Mouse (Mus musculus): ENCODE measurements around the gene Dock2. TPM values are rescaled to one million over a fixed set of nuclear protein-coding genes. Genes with fewer than 3 reads are reported as not detected.

Dock2 gene
- total RNA-seq, 2 experiments from 2014 or later, result 2.8 to 3.6 TPM

DNA sequence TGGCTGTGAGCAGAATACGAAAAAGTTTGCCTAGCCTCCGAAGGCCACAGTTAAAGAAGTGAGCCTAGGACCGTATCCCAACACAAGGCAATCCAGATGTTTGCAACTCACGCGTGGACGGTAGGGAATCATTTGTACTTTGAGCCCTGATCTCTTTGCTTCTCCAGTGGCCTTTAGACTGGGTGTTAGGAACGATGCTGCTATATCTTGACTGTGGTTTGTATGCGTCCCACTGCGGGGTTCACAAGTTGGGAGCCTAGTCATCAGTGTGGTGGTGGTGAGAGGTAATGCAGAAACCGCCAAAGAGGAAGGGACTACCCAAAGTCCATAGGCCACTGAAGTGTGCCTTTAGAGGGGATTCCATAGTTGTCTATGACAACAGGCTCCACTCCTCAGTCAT is 251.6 kb downstream of the Dock2 start:
- no peak for DNase-seq (ENCODE audit: extremely low spot score in 1 of 2, low spot score in 1 of 2)

DNA sequence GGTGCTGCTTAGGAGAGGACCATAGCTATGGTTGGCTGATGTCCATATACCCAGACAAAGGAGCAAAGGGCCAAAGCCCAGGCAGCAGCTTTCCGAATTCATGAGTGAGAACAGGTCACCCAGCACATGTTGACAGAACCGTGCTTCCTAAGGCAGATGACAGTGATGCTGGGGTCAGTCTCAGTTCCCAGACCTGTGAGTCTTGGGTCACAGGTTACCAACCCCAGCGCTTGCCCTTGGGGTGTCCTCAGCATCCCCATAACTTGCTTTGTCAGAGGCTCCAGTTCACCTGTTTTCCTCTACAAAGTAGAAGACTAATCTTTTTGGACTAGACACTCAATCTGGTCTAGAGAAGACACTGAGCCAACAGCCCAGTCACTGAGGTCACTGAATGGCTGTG is 252.7 kb downstream of the Dock2 start:
- DNase-seq (ENCODE audit: extremely low spot score in 1 of 2, low spot score in 1 of 2), result no peak

DNA sequence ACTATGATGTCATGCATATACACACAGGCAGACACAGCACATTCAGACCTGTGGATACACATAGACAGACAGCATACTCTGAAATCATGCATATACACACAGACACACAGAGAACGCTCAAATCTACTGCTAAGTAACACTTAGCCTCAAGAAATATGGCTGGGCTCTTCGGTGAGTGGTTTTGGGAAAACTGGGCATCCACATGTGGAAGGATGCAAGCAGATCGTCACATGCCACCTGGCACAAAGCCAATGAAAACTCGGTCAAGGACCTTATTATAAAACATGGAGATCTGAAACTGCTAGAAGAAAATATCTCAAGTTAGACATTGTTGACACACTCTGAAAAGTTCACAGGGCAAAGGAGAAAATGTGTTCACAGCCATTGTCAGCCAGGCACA is 255.7 kb downstream of the Dock2 start:
- DNase-seq (ENCODE audit: extremely low spot score in 1 of 2, low spot score in 1 of 2), result no peak

DNA sequence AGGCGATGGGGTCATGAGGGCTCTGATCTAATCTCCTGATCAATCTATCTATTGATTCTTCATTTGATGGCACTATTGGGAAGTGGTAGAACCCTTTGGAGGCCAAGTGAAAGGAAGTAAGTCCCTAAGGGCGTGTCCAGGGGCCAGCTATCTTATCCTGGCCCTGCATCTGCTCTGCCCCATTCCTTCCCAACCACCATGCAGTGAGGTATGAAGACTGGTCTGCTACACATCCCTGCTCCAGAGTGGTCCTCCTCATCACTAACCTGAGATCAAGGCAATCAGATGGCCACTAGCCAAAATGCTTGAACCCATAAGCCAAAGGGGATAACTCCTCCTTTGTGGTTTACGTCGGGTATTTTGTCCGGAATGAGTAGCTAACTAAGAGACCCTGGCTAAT is 256.5 kb downstream of the Dock2 start:
- DNase-seq (ENCODE audit: extremely low spot score in 1 of 2, low spot score in 1 of 2), result no peak

DNA sequence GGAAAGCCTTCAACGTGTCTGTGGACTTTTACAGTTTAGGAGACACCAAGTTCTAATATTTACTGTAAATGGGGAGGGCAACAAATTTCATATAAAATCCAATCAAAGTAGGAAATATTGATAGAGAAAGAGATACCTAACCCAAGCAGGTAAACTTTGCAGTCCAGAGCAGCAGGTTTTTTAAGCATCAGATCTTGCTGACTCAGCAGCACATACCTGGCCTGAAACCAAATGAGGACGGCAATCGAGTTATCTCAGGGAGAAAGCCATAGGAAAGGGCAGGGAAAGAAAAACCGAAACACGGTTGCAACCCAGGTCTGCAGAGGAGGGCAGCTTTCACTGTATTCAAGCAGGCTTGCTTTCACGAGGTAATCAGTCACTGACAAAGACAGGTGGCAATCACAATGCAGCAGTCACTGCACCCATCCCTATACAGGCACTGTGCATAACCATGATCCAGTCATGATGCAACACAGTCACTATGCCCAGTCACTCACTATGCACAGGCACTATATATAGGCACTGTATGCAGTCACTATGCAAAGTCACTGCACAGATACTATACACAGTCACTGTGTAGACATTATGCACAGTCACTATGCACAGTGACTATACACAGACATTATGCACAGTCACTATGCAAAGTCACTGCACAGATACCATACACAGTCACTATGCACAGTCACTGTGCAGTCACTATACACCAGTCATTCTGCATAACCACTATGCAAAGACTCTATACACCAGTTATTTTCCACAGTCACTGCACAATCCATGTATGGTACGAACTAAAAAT is 258.4 kb downstream of the Dock2 start:
- DNase-seq (ENCODE audit: extremely low spot score in 1 of 2, low spot score in 1 of 2), result no peak

DNA sequence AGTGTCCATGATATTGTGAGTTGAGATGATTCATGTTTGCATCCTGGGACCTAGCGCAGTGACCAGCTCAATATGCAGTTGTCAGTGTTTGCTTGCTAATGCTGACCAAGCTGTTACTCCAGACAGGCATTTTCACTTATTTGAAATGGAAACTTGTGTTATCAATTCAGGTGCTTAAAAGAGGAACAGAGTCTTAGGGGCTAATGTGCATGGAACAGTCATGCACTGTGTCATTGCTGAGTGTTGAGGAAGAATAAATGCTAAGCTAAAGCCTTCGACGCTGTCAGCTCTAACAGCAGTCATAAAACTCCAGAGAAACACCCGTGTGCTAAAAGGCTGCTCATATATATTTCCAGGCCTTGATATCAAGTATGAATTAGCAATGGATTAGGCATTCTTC is 259.1 kb downstream of the Dock2 start:
- DNase-seq (ENCODE audit: extremely low spot score in 1 of 2, low spot score in 1 of 2), result no peak

DNA sequence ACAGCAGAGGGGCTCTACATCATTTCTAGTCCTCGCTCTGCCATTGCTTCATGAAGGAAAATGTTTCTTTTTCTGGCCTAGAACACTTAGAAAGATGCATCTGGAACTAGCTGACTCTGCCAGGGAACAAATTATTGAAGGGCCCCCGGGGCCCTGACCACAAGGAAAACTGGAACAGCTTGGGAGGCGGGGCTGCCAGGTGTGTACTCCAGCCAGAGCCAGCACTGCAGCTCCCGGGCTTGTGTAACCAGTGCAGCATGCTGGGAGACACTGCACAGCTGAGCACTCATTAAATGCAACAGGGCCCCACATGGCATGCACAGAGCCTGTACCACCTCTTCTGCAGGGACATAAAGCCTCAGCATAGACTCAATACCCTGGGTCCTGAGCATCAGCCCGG is 265.1 kb downstream of the Dock2 start:
- no peak for DNase-seq (ENCODE audit: extremely low spot score in 1 of 2, low spot score in 1 of 2)

DNA sequence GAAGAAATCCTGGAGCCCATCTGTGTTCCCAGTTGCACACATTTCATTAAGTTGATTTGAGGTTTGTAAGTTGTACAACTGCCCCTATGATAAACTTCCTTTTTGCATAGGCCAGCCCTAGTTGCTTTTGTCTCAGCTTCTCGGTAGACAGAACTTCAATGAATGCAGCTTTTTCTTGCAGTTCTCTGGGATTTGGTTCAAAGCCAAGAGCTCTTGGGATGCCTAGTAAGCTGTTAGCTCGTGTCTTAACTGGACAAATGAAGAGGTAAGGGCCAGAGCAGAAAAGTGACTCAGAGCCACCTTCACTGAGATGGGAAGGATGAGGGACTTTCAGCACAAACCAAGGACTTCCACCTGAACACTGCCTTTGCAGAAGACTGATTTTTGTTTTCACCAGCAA is 266.7 kb downstream of the Dock2 start:
- DNase-seq (ENCODE audit: extremely low spot score in 1 of 2, low spot score in 1 of 2), result no peak

DNA sequence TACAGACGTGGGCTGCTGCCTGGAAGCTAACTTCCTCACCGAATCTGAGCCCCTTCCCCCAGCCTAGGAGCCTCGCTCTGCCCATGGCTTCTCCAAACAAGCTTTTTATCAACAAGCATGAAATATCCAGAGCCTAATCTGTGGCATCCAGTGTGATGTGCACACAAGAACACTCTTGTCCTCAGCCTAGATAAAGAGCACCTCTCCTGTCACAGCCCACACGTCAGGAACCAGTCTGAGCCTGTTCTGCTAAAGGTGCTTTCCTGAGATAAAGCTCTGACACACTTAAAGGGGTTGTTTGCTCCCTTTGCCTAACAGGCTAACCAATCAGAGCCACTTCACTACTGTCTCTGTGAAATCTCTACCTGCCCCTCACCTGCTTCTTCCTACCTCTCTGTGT is 268.4 kb downstream of the Dock2 start:
- no peak for DNase-seq (ENCODE audit: extremely low spot score in 1 of 2, low spot score in 1 of 2)

DNA sequence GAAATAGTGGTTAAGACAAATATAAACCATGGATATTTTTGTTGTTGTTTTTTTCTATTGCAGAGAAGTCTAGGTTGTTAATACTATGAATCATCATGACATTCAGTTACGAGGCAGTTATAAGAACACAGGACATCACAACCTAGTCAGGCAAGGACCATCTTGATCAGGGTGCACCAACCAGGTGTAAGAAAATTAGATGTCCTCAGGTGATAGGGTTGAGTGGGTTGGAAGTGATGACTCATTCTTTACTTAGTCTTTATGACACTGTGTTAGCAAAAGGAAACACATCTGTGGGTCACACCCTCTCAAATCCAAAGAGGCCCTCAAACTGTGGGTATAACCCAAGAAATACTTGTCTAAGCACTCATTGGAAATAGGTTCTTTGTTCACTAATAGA is 277.3 kb downstream of the Dock2 start:
- no peak for DNase-seq (ENCODE audit: extremely low spot score in 1 of 2, low spot score in 1 of 2)

DNA sequence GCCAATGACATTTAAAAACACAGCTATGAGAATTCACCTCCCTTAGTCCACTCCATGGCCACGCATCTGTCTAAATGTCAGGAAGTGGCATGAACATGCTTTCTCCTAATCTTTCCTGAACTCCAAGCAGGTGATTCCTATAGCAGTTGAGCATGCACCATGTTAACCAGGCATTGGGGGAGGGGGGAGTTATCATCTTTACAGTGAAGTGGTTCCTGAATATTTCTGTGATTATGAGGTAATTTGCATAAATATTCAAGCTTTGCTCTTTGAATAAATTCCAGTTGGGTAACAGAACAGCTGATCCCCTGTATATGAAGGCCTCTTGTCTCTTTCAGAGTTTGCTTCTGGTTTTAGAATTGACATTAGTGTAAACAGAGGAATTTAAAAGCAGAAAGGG is 284.0 kb downstream of the Dock2 start:
- no peak for DNase-seq (ENCODE audit: extremely low spot score in 1 of 2, low spot score in 1 of 2)

DNA sequence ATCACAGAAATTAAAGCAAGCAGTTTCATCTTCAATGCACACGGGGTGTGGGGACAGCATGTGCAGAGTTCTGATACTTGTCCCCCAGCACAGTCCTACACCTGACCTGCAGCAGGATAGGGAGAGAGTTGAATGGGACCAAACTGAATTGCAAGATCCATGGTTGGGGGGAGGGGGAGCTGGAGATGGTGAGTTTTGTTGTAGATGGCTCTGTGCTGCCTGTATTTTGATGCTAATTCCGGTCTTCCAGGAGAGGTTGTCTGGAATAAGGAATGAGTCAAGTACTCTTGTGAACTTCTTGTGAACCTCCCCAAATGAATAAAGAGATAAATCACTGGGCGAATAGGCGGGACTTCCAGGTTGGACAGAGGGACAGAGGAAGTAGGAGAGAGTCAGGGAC is 289.0 kb downstream of the Dock2 start:
- no peak for DNase-seq (ENCODE audit: extremely low spot score in 1 of 2, low spot score in 1 of 2)

DNA sequence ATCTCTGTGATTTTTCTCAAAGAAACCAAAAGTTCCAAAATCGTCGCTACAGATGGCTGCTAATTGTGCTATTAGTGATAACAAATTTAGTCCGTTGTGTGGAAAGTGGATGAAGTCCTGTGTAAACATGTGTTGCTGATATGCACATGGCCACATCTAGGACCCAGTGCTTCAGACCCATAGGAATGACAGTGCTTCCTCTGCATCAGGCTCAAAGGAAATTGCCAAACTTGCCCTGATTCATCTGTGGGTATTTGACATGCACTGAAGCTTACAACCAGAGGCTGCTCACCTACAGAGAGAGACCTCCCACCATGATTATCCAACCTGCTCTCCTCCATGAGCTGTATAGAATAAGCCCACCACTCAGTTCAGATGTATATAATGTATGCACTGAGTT is 290.7 kb downstream of the Dock2 start:
- DNase-seq (ENCODE audit: extremely low spot score in 1 of 2, low spot score in 1 of 2), result no peak

DNA sequence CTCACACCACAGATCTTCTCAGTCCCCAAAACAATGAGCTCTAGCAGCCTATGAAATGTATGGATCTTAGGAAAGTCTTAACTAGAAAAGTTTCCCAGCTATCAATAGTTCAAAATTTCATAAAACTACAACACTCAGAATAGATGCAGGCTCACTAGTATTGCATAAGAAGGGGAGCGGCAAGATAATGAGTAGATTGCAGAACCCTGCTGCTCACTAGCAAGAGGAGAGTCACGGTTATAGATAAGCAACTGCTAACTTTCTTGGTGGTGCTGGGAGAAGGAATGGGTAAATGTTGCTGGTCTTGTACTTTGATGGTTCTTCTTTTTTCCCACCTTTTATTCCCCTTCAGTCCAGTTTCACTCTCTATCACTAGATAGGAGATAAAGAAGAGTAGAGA is 291.5 kb downstream of the Dock2 start:
- no peak for DNase-seq (ENCODE audit: extremely low spot score in 1 of 2, low spot score in 1 of 2)

DNA sequence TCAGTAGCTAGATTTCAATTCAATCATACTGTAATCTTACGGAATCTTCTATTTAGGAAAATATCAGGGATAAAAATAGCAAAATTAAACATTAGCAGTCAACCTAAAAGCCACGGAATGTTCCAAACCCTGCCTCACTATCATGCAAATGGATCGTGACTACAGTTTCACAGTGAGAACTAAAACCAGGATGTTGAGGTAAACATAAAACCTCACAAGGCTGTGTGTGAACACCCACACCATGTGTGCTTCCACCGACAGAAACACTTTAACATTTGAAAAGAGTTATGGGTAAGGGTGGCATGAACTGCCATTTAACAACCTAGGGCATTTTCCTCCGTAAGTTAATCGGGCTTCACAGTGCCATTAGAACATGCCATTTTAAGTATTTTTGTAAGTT is 294.1 kb downstream of the Dock2 start:
- no peak for DNase-seq (ENCODE audit: extremely low spot score in 1 of 2, low spot score in 1 of 2)

DNA sequence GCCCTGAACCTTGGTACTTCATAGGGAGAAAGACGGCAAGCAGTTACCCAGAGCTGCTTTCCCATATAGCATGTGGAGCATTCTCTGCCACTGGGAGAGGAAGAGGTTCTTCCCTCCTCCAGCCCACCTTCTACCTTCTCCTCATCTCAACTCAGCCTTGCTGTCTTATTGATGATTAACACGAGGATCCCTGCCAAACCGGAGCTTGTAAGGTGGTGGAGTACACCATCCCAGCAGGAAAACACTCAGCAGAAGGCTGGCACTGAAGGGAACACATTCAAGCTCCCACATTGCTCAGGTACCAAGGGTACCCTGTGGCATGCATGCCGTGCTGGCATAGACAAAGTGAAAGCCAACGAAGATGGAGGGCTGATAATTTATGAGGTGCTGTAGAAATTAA is 304.4 kb downstream of the Dock2 start:
- DNase-seq (ENCODE audit: extremely low spot score in 1 of 2, low spot score in 1 of 2), result no peak

DNA sequence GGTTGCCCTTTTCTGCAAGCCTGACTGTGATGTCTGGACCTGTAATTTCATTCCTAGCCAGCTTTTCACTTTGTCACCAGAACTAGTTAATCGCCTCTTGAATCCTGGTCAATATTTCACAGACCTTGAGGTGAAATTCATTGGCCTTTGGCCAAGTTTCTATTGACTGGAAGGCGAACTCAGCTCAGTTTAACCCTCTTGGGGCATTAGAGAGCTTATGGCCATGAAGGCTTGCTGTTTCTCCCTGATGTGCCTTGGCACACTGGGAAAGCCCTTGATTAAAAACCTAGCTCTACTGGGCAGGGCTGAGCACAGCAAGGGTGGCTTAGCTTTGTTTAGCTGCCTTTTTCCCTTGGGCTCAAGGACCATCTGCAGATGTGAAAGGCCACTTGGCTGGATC is 313.9 kb downstream of the Dock2 start:
- no peak for DNase-seq (ENCODE audit: extremely low spot score in 1 of 2, low spot score in 1 of 2)

DNA sequence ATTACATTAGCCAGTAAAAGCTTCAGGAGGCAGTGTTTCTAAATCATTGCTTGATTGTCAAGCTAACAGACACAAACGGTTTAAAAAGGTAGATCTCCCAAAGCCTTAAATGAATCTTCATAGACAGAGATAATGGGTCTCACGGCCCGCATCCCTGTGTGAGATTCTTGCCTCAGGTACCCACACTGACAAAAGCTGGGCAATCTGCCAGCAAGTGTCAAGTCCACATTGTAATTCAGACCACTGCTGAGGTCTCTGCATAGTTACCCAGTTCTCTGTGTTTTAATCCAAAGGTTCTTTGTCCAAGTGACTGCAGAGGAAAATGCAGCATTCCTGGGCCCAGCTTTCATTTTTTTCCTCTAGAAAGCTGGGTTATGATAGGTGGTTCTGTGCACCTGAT is 315.1 kb downstream of the Dock2 start:
- DNase-seq (ENCODE audit: extremely low spot score in 1 of 2, low spot score in 1 of 2), result no peak

DNA sequence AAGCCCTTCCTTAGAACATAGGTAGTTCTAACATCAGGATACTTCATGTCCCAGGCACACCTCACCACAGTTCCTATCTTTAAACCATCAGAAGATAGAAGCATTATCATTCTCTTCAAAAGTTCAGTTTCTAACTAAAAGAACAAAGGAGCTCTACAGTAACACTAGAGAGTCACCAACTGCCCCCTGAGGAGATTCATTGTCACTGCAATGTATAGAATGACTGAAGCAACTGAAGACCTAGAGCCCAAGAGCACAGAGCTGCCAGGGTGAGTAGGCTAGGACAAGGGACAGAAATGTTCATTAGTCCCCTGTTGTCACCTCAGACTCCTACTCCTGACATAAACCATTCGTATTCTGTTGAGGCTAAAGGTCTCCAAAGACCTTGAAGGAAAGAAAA is 316.6 kb downstream of the Dock2 start:
- no peak for DNase-seq (ENCODE audit: extremely low spot score in 1 of 2, low spot score in 1 of 2)

DNA sequence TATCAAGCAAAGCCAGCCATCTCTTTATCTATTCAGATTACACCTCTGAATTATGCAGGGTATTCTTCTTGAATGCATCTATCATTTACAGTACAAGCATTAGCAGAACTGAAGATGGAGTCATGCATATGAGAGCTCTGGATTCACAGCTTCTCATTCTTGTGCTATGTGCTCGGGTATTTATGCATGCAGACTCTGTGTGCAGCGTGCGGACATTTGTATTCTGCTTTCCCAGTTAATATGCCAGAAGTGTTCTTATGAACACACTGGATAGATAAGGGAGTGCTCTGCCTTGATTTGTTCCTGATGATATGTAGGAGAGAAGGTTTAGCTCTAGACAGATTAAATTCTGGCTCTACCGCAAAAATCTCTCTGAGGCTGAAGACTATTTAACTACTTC is 333.7 kb downstream of the Dock2 start:
- no peak for DNase-seq (ENCODE audit: extremely low spot score in 1 of 2, low spot score in 1 of 2)

DNA sequence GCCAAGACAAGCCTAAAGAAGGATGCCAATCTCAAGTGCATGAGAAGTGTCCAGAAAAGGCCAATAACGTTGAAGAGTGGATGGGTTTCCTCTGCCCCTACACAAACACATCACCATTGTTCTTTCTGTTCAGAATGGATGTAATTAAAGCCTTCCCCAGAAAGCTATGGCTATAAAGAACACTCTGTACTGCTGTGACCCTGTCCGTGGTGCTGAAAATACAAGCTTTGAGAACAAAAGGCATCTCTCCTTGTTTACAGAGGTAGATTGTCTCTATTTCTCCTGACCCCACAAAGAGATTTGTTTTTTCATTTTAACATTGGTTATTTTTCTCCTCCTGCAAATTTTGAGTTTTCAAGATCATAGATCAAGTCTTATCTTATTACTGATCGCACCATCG is 335.8 kb downstream of the Dock2 start:
- peak in 1 of 2 experiments; percentile 11 for DNase-seq (ENCODE audit: extremely low spot score in 1 of 2, low spot score in 1 of 2)

DNA sequence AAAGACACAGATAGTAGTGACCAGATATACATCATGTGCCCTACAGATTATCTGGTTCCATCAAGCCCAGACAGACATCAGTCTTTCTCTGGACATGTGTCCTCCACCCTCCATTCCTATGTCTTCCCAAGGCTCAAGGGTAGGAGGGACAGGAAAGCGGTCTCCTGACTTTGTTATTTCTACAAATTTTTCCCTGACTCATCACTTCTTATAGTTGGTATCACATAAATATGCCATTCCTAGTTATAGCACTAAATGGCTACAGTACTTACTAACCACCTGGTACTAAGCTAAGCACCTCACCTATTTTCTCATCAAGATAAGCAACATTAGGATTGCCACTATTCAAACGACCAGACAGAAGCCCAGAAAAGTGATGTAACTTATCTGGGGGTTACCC is 345.3 kb downstream of the Dock2 start:
- DNase-seq (ENCODE audit: extremely low spot score in 1 of 2, low spot score in 1 of 2), result no peak

DNA sequence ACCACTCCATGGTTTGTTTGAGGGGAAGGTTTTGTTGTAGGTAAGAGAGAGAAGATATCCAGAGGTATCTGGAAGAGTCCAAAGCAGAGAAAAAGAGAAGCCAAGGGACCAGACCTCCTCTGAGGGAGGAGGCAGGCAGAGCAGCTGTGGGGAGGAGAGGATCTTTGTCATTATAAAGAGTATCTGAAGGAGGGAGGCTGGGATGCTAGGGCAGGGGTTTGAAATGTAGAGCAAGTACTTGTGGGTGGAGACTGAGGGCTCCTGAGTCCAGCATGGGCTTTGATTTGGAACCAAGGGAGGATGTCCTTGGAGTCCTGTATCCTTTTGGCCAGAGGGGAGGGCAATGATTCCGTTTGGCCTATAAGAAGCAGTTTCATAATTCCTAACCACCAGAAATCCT is 346.2 kb downstream of the Dock2 start:
- DNase-seq (ENCODE audit: extremely low spot score in 1 of 2, low spot score in 1 of 2), result no peak
